Mouse (Mus musculus): ENCODE data around the gene H2-Q1. TPM values are rescaled to one million over a fixed set of nuclear protein-coding genes. Genes with fewer than 3 reads are reported as not detected.

Gene H2-Q1
- polyA plus RNA-seq, 1 experiment from 2014 or later = not detected

Other genes starting within 250 kb of the H2-Q1 start
- gene Ly6g6e, start 243.5 kb upstream of the H2-Q1 start, polyA plus RNA-seq (2018) = not detected in 3 replicates
- gene Ly6g6d, start 242.3 kb upstream of the H2-Q1 start, polyA plus RNA-seq (2018) = 0.43 to 1.7 TPM (median 0.88 TPM) in 3 replicates
- not detected in 3 replicates for gene Ly6g6f, start 234.8 kb upstream of the H2-Q1 start, polyA plus RNA-seq (2018)
- gene Abhd16a, start 231.1 kb upstream of the H2-Q1 start, polyA plus RNA-seq (2018) = 33.9 to 63.2 TPM (median 53.2 TPM) in 3 replicates
- not detected in 3 replicates for gene Ly6g5c, start 212.1 kb upstream of the H2-Q1 start, polyA plus RNA-seq (2018)
- 0.36 to 0.46 TPM in 2 of 3 replicates, not detected in the other for gene Ly6g5b, start 205.0 kb upstream of the H2-Q1 start, polyA plus RNA-seq (2018)
- 11.4 to 18.0 TPM (median 13.2 TPM) in 3 replicates for gene Gpank1, start 198.9 kb upstream of the H2-Q1 start, polyA plus RNA-seq (2018)
- gene Csnk2b, start 198.4 kb upstream of the H2-Q1 start, polyA plus RNA-seq (2018) = 129 to 166 TPM (median 149 TPM) in 3 replicates
- gene D17H6S53E, start 194.0 kb upstream of the H2-Q1 start, polyA plus RNA-seq (2018) = 11.5 to 23.5 TPM (median 22.0 TPM) in 3 replicates
- gene Apom, start 188.4 kb upstream of the H2-Q1 start, polyA plus RNA-seq (2018) = not detected in 3 replicates
- gene Bag6, start 185.2 kb upstream of the H2-Q1 start, polyA plus RNA-seq (2018) = 103 to 118 TPM (median 104 TPM) in 3 replicates
- gene Prrc2a, start 155.5 kb upstream of the H2-Q1 start, polyA plus RNA-seq (2018) = 91.3 to 139 TPM (median 124 TPM) in 3 replicates
- gene Aif1, start 144.3 kb upstream of the H2-Q1 start, polyA plus RNA-seq (2018) = 231 to 253 TPM (median 243 TPM) in 3 replicates
- 322 to 615 TPM (median 449 TPM) in 3 replicates for gene Lst1, start 132.0 kb upstream of the H2-Q1 start, polyA plus RNA-seq (2018)
- gene Ltb, start 126.0 kb upstream of the H2-Q1 start, polyA plus RNA-seq (2018) = 0.33 to 0.50 TPM (median 0.48 TPM) in 3 replicates
- gene Tnf, start 118.4 kb upstream of the H2-Q1 start, polyA plus RNA-seq (2018) = 20.0 to 57.4 TPM (median 38.0 TPM) in 3 replicates
- not detected in 3 replicates for gene Lta, start 115.1 kb upstream of the H2-Q1 start, polyA plus RNA-seq (2018)
- gene Gm16181, start 99.6 kb upstream of the H2-Q1 start, polyA plus RNA-seq (2018) = not detected in 3 replicates
- 5.0 to 12.5 TPM (median 6.9 TPM) in 3 replicates for gene Atp6v1g2, start 86.7 kb upstream of the H2-Q1 start, polyA plus RNA-seq (2018)
- gene Nfkbil1, start 84.6 kb upstream of the H2-Q1 start, polyA plus RNA-seq (2018) = 8.3 to 16.7 TPM (median 14.8 TPM) in 3 replicates
- gene Ddx39b, start 78.7 kb upstream of the H2-Q1 start, polyA plus RNA-seq (2018) = 113 to 158 TPM (median 122 TPM) in 3 replicates
- gene H2-D1, start 57.7 kb upstream of the H2-Q1 start, polyA plus RNA-seq (2018) = 2,972 to 5,352 TPM (median 3,334 TPM) in 3 replicates
- not detected in 3 replicates for gene H2-Q2, start 21.8 kb downstream of the H2-Q1 start, polyA plus RNA-seq (2018)
- gene H2-Q4, start 59.2 kb downstream of the H2-Q1 start, polyA plus RNA-seq (2018) = 54.4 to 151 TPM (median 62.1 TPM) in 3 replicates
- 6.1 to 11.8 TPM (median 9.4 TPM) in 3 replicates for gene H2-Q6, start 104.4 kb downstream of the H2-Q1 start, polyA plus RNA-seq (2018)
- gene H2-Q7, start 118.8 kb downstream of the H2-Q1 start, polyA plus RNA-seq (2018) = 9.6 to 18.4 TPM (median 13.1 TPM) in 3 replicates
- gene H2-Q10, start 149.7 kb downstream of the H2-Q1 start, polyA plus RNA-seq (2018) = 0.07 to 0.35 TPM in 2 of 3 replicates, not detected in the other
- gene Pou5f1, start 185.6 kb downstream of the H2-Q1 start, polyA plus RNA-seq (2018) = not detected in 3 replicates
- 2.7 to 15.5 TPM (median 3.0 TPM) in 3 replicates for gene Tcf19, start 196.4 kb downstream of the H2-Q1 start, polyA plus RNA-seq (2018)
- gene Cchcr1, start 196.7 kb downstream of the H2-Q1 start, polyA plus RNA-seq (2018) = 1.3 to 3.3 TPM (median 2.1 TPM) in 3 replicates
- gene Psors1c2, start 212.8 kb downstream of the H2-Q1 start, polyA plus RNA-seq (2018) = not detected in 3 replicates
- not detected in 3 replicates for gene Cdsn, start 231.7 kb downstream of the H2-Q1 start, polyA plus RNA-seq (2018)
- not detected in 3 replicates for gene 2300002M23Rik, start 247.0 kb downstream of the H2-Q1 start, polyA plus RNA-seq (2018)